33 mouse cellular contexts compared by ENCODE assay signal in genomic region chr9:66488786-66489185, GRCm38 (mm10). TPM values are rescaled to one million over a fixed set of nuclear protein-coding genes. Genes with fewer than 3 reads are reported as not detected.
"Had no signal": no experiment of that assay in that cellular context is flagged by ENCODE, and none has a peak within 500 bp of the region (broad histone marks: within the 10 kb centered on the region; RNA-seq: fewer than 3 reads in every experiment).

No protein-coding gene starts in this region.

- H3K4me1 ChIP-seq: limb, embryonic 10.5 days; limb, embryonic 12.5 days; limb, embryonic 13.5 days; limb, embryonic 15.5 days; lung, embryonic 15.5 days; midbrain, embryonic 10.5 days; midbrain, embryonic 12.5 days; midbrain, embryonic 13.5 days; midbrain, embryonic 15.5 days; neural tube, embryonic 12.5 days; neural tube, embryonic 13.5 days had no signal

- H3K27ac ChIP-seq: limb, embryonic 10.5 days; limb, embryonic 12.5 days; limb, embryonic 13.5 days; limb, embryonic 15.5 days; liver, embryonic 12.5 days; liver, embryonic 13.5 days; liver, embryonic 14.5 days; liver, embryonic 15.5 days; lung, embryonic 15.5 days; macrophage; midbrain, embryonic 10.5 days; midbrain, embryonic 12.5 days; midbrain, embryonic 13.5 days; midbrain, embryonic 15.5 days; neural tube, embryonic 12.5 days; neural tube, embryonic 13.5 days had no signal

- H3K27me3 ChIP-seq: limb, embryonic 12.5 days; limb, embryonic 13.5 days; limb, embryonic 15.5 days; liver, embryonic 12.5 days; liver, embryonic 13.5 days; liver, embryonic 15.5 days; lung, embryonic 15.5 days; megakaryocyte, embryonic 14.5 days; midbrain, embryonic 12.5 days; midbrain, embryonic 13.5 days; midbrain, embryonic 15.5 days; neural tube, embryonic 12.5 days; neural tube, embryonic 13.5 days had no signal

- DNase-seq: left cerebral cortex, postnatal 4 days; liver; liver, embryonic 13.5 days; liver, postnatal 0 days; lung, adult 18-20 months; lung, adult 2 months; lung, embryonic 14.5 days; lung, postnatal 10 days; lung, postnatal 14 days; lung, postnatal 36 days; lung, postnatal 4 days; midbrain, embryonic 14.5 days had no signal

- ATAC-seq: liver, embryonic 12.5 days; liver, postnatal 0 days; lung, postnatal 0 days; midbrain, embryonic 13.5 days; midbrain, embryonic 15.5 days; midbrain, embryonic 16.5 days had no signal

- H3K4me2 ChIP-seq: limb, embryonic 12.5 days; limb, embryonic 13.5 days; limb, embryonic 15.5 days; liver, embryonic 11.5 days; liver, embryonic 12.5 days; liver, embryonic 13.5 days; liver, embryonic 15.5 days; lung, embryonic 14.5 days; lung, embryonic 15.5 days; midbrain, embryonic 11.5 days; midbrain, embryonic 12.5 days; midbrain, embryonic 13.5 days; midbrain, embryonic 15.5 days; neural tube, embryonic 12.5 days; neural tube, embryonic 13.5 days had no signal

- H3K9me3 ChIP-seq: limb, embryonic 10.5 days; limb, embryonic 12.5 days; limb, embryonic 13.5 days; limb, embryonic 15.5 days; liver, embryonic 12.5 days; liver, embryonic 13.5 days; liver, embryonic 15.5 days; lung, embryonic 15.5 days; megakaryocyte, embryonic 14.5 days; midbrain, embryonic 10.5 days; midbrain, embryonic 12.5 days; midbrain, embryonic 13.5 days; midbrain, embryonic 15.5 days; neural tube, embryonic 12.5 days; neural tube, embryonic 13.5 days had no signal

- H3K4me3 ChIP-seq: limb, embryonic 10.5 days; limb, embryonic 12.5 days; limb, embryonic 13.5 days; limb, embryonic 15.5 days; liver, embryonic 12.5 days; liver, embryonic 13.5 days; liver, embryonic 15.5 days; lung, embryonic 15.5 days; megakaryocyte, embryonic 14.5 days; midbrain, embryonic 10.5 days; midbrain, embryonic 12.5 days; midbrain, embryonic 13.5 days; midbrain, embryonic 15.5 days; myocyte; neural tube, embryonic 12.5 days; neural tube, embryonic 13.5 days had no signal

- H3K9ac ChIP-seq: limb, embryonic 12.5 days; limb, embryonic 13.5 days; limb, embryonic 15.5 days; liver, embryonic 12.5 days; liver, embryonic 13.5 days; liver, embryonic 14.5 days; liver, embryonic 15.5 days; liver, postnatal 0 days; lung, embryonic 14.5 days; lung, embryonic 15.5 days; midbrain, embryonic 12.5 days; midbrain, embryonic 13.5 days; midbrain, embryonic 15.5 days; neural tube, embryonic 12.5 days; neural tube, embryonic 13.5 days had no signal

RNA-seq across cellular contexts. Expression of gene Fbxl22, which starts 25.6 kb away (rescaled TPM):
- polyA plus RNA-seq: macrophage had no signal
